Comparison of ENCODE assay signal across 34 mouse cellular contexts in the genomic region with DNA sequence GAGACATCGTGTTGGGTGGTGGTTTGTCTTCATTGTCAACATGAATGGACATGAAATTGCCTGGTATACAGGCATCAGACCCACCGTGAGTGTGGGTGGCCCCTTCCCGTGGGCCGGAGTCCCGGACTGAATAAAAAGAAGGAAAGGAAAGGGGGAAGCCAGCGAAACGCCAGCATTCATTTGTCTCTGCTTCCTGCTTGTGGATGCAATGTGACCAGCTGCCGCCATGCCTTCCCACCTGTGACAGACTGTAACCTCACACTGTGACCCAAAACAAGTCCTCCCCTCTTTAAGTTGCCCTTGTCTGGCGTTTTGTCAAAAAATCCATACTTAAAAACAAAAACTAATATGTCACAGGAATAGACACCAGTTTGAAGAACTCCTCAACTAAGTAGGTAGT.
"Had no signal": no experiment of that assay in that cellular context is flagged by ENCODE, and none has a peak within 500 bp of the region (broad histone marks: within the 10 kb centered on the region; RNA-seq: fewer than 3 reads in every experiment).

No protein-coding gene starts in this region.

- H3K4me2 ChIP-seq: heart, embryonic 11.5 days; heart, embryonic 13.5 days; heart, embryonic 15.5 days; hindbrain, embryonic 12.5 days; hindbrain, embryonic 13.5 days; hindbrain, embryonic 14.5 days; hindbrain, embryonic 15.5 days; intestine, embryonic 15.5 days; kidney, embryonic 15.5 days had no signal

- H3K27ac ChIP-seq: heart, embryonic 10.5 days; heart, embryonic 13.5 days; heart, embryonic 15.5 days; hindbrain, embryonic 10.5 days; hindbrain, embryonic 12.5 days; hindbrain, embryonic 13.5 days; hindbrain, embryonic 14.5 days; hindbrain, embryonic 15.5 days; hindbrain, postnatal 0 days; intestine, embryonic 15.5 days; kidney, embryonic 15.5 days; kidney, postnatal 0 days; left cerebral cortex, adult 2 months had no signal

- H3K9ac ChIP-seq: heart, embryonic 13.5 days; heart, embryonic 15.5 days; hindbrain, embryonic 12.5 days; hindbrain, embryonic 13.5 days; hindbrain, embryonic 14.5 days; hindbrain, embryonic 15.5 days; intestine, embryonic 15.5 days; kidney, embryonic 15.5 days had no signal

- ATAC-seq: hindbrain, embryonic 16.5 days; hindbrain, postnatal 0 days; inflammation-experienced regulatory T-cells, adult 6 months; intestine, embryonic 15.5 days; intestine, embryonic 16.5 days; intestine, postnatal 0 days had no signal

- H3K4me1 ChIP-seq: hindbrain, embryonic 15.5 days had no signal

- H3K9me3 ChIP-seq: heart, embryonic 10.5 days; heart, embryonic 13.5 days; heart, embryonic 15.5 days; hindbrain, embryonic 10.5 days; hindbrain, embryonic 12.5 days; hindbrain, embryonic 13.5 days; hindbrain, embryonic 15.5 days; intestine, embryonic 15.5 days; kidney, embryonic 15.5 days had no signal

- H3K36me3 ChIP-seq: heart, embryonic 10.5 days; heart, embryonic 13.5 days; heart, embryonic 15.5 days; hindbrain, embryonic 10.5 days; hindbrain, embryonic 12.5 days; hindbrain, embryonic 13.5 days; hindbrain, embryonic 15.5 days; intestine, embryonic 15.5 days; kidney, embryonic 15.5 days had no signal

- DNase-seq: heart, postnatal 10 days; heart, postnatal 14 days; heart, postnatal 36 days; heart, postnatal 4 days; kidney, adult 11 months; kidney, adult 18-20 months; kidney, adult 2 months; kidney, adult 8-10 months; kidney, adult 9 months; kidney, postnatal 10 days; kidney, postnatal 14 days; kidney, postnatal 25 days; kidney, postnatal 36 days; kidney, postnatal 4 days; layer of hippocampus, adult 9-11 months; layer of hippocampus, postnatal 36 days had no signal

- H3K4me3 ChIP-seq: heart, embryonic 10.5 days; heart, embryonic 13.5 days; heart, embryonic 15.5 days; hindbrain, embryonic 10.5 days; hindbrain, embryonic 12.5 days; hindbrain, embryonic 13.5 days; hindbrain, embryonic 15.5 days; intestine, embryonic 15.5 days; kidney, embryonic 15.5 days; left cerebral cortex, adult 2 months had no signal

- H3K27me3 ChIP-seq: heart, embryonic 15.5 days; hindbrain, embryonic 15.5 days; intestine, embryonic 15.5 days had no signal
